Mouse (Mus musculus): Measurements from ENCODE around the gene Plekha6.

DNA sequence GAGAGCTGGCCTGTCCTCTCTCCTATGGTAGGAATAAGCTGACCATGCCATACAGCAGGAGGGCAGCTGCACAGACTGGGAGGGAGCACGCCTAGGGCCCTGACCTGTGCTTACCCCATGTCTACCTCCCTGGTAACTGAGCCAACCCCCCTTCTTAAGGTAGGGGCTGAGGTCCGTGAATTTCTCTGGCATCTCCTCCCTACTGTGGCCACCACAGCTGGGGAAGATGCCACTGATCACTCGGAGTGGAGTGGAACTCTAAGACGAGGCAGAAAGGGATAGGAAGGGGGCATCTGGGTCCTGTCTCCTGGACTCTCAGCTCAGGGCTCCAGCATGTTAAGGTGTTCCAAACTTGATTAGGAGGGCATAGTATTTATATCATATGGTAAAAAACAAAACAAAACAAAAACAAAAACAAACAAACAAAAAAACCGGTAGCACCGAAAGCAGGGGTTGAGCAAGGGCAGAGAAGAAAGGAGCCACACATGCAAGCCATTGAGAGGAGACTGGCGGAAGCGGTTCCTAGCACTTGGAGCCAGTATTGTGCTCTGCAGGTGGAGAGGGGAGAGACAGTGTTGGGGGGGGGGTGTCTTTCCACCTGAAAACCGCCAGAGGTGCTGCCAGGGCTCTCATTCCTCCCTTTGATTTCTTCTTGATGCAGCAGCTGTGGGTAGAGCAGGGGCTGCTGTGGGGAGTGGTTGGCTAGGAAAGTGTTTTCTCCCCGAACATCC is 89.0 kb downstream of the Plekha6 start:
- no peak for TF ChIP-seq POLR2AphosphoS5 (IDR thresholded peaks at IDR 0.05; ENCODE audit: borderline replicate concordance, low read depth, low read length)
- no peak for TF ChIP-seq ETS1 (IDR thresholded peaks at IDR 0.05; ENCODE audit: low read depth, low read length)
- TF ChIP-seq CTCF (IDR thresholded peaks at IDR 0.05 in 2 of 3, conservative IDR thresholded peaks at IDR 0.05 in 1 of 3; ENCODE audit: control insufficient read depth in 1 of 3, insufficient read depth in 1 of 3, low read depth in 2 of 3, low read length in 3 of 3, poor library complexity in 1 of 3, severe bottlenecking in 1 of 3): no peak
- TF ChIP-seq ZNF384 (IDR thresholded peaks at IDR 0.05; ENCODE audit: low read depth, low read length): no peak
- TF ChIP-seq E2F4 (IDR thresholded peaks at IDR 0.05; ENCODE audit: borderline replicate concordance, low read depth, low read length): no peak
- TF ChIP-seq GATA1 (IDR thresholded peaks at IDR 0.05; ENCODE audit: low read depth, low read length): no peak
- TF ChIP-seq USF1 (IDR thresholded peaks at IDR 0.05; ENCODE audit: low read depth, low read length): no peak
- TF ChIP-seq POLR2A (IDR thresholded peaks at IDR 0.05; ENCODE audit: control insufficient read depth in 1 of 2, insufficient read depth in 1 of 2, low read depth in 1 of 2, low read length in 2 of 2, poor library complexity in 1 of 2): no peak
- TF ChIP-seq MXI1 (IDR thresholded peaks at IDR 0.05; ENCODE audit: low read depth, low read length): no peak

Data from MEL (cell line).